Mouse (Mus musculus) cerebellum, adult 8-10 months (tissue): ENCODE results near the gene Ect2.
A peak's percentile ranks its signal among the peaks of the same experiment; 100 is the strongest.

Experiments used
- DNase-seq: peaks from one replicate; pipeline ENCODE4 v3.0.0; 2022

Gene Ect2

DNA sequence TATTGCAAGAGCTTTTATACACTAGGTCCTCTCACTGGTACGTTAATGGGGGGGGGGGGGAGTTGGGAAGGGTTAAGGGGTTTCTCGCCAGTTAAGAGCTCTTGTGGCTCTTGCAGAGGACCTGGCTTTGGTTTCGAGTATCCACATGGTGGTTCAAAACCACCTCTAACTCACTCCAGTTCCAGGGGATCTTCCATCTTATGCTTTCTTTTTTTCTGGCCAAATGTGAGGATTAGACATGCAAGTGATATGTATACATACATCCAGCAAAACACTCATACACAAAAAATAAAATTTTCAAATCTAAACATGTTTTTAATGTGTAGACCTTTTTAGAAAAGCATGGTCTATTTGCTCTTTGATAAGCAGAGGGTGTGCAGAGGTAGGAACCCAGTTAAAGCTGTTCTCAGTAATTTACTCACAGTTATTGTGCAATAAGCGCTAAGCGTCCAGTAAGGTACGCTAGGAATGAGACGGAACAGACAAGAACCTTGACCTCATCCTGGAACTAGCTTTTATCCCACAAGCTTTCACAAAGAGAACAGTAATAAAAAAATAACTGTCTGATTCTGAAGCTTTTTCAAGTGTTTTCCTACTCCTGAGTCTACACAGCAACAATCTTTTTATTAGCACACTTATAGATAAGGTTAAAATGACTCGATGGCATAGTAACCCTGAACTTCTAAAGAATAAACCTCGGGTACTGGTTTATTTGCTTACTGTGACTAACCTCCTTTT, 2.3 kb upstream of the Ect2 start:
- DNase-seq: no peak

- no peak for DNase-seq
These were observed 1.6 kb upstream of the Ect2 start for GRCm38 (mm10) chr3:27155051-27155855.

GRCm38 (mm10) chr3:27154280-27154679, 602 bp upstream of the Ect2 start:
- DNase-seq: no peak

- peak; percentile 5 for DNase-seq
These were observed 447 bp downstream of the Ect2 start for GRCm38 (mm10) chr3:27153191-27153671.

DNA sequence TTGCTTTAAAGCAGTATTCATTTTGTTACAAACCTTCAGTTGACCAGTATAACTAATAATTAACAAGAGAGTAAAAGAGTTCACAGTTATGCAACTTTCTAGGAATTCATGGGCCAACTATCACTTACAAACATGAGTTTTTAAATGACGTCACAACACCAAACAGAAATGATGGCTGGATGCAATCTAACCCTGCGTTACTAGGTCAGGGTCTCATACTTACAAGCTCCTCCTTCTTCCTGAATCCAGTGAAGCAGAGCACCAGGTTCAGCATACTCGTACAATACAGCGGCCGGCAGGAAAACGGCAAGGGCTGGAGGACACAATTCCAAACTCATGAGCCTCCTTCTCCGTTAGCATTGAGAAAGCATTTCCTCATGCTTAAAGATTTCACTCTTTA, 7.9 kb downstream of the Ect2 start:
- DNase-seq: no peak

DNA sequence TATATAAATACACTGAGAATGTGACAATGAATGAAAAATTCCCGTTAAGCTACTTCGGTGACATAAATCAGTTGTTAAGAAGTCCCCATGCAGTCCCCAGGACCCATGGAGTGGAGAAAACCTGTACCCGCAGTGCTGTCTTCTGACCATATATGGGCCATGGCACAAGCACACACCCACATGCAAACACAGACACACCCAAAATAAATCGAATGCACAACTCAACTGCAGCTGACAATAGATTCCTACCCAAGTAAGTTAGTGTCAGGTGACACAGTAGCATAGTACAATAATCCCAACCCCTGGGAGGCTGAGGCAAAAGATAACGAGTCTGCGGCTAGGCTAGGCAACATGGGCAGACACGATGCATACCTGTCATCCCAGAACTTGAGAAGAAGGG, 10.1 kb downstream of the Ect2 start:
- no peak for DNase-seq

DNA sequence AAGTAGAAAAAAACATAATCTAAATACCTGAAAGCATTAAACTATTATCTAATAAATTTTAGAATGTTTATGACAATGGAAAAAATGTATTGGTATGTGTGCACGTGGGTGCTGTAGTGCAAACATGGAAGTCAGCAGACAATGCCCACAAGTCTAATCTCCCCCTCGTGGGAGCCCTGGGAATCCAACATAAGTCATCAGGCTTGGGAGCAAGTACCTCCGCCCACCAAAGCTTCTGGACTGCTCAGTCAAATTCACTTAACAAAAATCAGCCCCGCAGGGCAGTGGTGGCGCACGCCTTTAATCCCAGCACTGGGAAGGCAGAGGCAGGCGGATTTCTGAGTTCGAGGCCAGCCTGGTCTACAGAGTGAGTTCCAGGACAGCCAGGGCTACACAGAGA, 13.6 kb downstream of the Ect2 start:
- no peak for DNase-seq

DNA sequence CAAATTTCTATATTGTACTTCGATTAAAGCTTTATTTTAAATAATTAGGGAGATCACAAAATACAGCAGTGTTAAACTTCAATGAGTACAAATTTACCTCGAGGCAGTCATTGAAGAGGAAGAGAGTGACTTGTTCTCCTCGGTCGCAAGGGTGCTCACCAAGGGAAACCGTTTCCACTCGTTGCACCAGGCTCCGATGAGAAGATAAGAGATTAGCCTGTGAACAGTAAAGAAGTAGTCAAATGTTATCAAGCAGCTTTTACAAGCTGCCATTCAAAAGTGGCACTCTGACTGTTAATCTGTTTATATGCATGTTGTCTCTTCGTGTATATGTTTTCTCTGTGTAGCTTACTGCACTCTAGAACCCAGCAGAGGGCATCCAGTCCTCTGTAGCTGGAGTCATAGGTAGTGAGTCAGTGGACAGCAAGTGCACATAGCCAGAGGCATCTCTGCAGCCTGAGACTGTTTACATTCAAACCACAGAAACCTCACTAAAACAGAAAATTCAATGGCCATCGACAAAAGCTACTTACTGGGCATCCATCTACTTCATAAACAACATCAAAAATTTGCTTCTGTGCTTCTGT, 31.7 kb downstream of the Ect2 start:
- DNase-seq: no peak

DNA sequence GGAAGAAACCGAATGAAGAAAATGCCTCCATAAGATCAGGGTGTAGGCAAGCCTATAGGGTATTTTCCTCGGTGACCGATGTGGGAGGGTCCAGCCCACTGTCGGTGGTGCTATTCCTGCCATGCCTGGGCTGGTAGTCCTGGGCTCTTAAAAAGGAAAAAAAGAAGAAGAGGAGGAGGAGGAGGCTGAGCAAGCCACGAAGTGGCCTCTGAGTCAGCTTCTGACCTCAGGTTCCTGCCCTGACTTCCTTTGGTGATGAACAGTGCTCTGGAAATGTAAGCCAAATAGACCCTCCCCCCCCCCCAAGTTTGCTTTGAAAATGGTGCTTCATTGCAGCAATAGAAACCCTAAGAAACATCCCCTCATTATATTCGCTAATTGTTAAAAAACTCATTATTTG, 32.7 kb downstream of the Ect2 start:
- no peak for DNase-seq

- DNase-seq: no peak
These were observed 35.5 kb downstream of the Ect2 start for GRCm38 (mm10) chr3:27118227-27118626.

DNA sequence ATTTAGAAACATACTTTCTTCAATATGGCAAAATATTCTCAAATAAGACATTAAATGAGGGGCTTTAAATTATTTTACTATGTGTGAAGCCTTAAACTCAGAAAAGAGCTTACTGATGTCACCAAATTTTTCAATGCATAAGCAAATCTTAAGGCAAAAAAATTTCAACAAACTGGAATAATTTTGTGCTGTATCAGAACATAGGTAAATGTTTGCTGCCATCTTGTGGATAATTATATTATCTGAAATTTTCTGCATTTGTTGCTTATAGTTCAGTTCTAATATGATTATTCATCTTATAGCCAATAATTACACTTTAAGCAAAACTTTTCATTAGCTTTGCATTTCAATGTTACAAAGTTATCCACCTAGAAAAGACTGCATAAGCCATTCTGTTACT, 42.8 kb downstream of the Ect2 start:
- DNase-seq: no peak

DNA sequence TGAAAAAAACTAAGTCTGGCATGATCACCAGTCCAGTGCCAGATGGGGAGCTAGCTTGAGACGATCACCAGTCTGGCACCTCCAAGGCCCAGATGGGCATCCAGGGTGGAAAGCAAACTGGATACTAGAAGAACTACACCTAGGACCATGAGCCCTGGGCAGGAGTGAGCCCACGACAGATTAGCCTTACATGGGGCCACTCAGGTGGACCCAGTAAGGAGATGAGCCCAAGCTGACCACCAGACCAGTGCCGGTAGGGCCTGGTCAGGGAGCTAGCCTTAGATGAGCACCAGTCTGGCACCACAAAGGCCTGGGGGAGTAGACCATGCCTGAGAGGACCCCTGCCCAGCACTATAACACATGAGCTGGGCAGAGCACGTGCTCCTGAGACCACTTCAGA, 44.6 kb downstream of the Ect2 start:
- no peak for DNase-seq

DNA sequence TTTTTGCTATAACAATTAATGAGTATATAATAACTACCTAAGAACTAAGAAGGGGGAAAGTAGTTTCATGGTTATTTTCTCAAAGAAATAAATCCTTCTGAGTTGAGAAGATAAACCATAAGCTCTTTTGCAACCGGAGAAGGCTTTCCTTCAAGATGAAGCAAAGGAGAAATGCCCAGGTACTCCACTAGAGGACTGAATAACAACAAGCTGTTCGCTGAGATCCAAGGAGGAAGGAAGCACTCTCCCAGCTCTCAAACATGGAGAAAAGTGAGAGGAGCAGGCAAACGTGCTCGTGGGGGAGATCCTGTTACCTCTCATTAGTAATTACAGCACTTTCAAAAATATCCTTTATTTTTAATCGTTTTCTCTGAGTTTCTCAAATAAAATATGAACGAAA, 46.5 kb downstream of the Ect2 start:
- DNase-seq: no peak

- DNase-seq: no peak
These were observed 50.7 kb downstream of the Ect2 start for GRCm38 (mm10) chr3:27102965-27103364.

GRCm38 (mm10) chr3:27098633-27099032, 55.0 kb downstream of the Ect2 start:
- no peak for DNase-seq

- DNase-seq: no peak
These were observed 67.5 kb downstream of the Ect2 start for GRCm38 (mm10) chr3:27086221-27086620.

DNA sequence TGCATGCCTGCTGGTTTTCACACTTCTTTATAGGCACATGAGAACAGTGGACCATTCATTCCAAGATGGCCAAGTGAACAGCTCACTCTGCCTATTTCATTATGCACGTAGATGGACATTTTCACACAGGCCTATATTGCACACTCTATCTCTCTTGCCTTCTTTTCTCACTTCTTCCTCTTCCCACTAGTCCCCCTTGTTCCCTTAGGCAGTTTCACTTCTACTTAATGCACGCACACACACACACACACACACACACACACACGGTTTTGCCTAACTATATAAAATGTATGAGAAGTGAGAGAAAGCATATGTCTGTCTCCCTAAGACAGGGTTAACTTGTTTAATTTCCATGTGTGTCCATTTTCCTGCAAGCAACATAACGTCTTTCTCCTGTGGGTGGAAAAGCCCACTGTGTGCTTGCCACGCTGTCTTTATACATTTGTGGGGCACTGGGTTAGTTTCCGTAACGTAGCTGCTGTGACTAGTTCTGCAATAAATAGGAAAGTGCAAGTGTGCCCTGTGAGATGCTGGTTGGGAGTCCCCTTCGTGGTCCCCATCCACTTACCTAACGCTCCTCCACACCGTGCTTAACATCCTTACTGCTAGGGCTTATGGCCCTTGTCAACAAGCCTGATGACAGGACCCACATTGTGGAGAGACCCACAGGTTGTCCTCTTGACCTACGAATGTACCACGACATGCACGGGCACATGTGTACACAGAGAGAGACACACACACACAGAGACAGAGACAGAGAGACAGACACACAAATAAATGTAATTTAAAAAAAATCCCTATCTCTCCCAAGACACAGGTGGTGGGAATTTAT, 72.2 kb downstream of the Ect2 start:
- no peak for DNase-seq

DNA sequence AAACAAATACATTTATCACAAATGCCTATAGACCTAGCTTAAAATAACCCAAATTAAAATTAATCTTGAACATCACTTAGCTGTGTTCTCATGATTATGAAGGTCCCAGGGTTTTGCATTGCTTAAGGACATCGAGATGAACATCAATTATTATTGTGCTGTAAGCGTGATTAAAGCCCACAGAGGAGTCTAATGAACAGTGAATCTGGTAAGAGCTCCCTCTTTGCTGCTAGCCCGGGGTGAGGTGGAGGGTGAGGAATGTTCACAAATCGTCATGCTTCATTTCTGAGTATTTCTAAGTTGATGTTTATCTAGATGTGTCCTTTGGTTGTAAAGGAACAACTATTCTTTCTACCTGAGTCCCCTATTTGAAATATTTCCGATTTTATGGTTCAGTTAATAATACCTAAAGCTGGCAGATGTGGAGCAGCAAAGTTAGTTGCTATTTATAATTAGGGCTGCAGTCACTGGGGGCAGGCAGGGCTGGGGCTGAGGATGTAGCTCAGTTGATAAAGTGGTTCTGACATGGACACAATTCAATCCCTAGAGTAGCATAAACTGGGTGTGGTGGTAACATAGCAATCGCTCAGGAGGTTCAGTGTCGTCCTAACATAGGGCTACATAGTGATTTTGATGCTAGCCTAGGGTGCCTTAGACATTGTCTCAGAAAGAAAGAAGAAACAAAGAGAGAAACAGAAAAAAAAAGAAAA, 73.5 kb downstream of the Ect2 start:
- DNase-seq: no peak

DNA sequence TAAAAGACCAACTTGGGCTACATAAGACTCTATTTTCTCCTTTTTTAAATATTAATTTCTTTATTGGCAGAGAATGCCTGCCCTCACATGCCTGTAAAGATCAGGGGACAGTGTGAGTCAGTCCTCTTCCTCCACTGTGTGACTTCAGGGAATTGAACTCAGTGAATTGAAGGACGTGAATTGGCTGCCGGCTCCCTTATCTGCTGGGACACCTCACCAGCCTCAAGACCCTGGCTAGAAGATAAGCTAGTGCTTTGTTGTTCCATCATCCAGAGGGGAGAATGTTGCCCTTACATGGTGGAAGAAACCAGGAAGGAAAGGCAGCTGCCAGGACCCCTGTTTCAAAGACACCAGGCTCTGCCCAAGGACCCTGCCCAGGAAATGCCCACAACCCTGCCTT, 79.8 kb downstream of the Ect2 start:
- no peak for DNase-seq

GRCm38 (mm10) chr3:27071706-27072105, 82.0 kb downstream of the Ect2 start:
- DNase-seq: no peak

DNA sequence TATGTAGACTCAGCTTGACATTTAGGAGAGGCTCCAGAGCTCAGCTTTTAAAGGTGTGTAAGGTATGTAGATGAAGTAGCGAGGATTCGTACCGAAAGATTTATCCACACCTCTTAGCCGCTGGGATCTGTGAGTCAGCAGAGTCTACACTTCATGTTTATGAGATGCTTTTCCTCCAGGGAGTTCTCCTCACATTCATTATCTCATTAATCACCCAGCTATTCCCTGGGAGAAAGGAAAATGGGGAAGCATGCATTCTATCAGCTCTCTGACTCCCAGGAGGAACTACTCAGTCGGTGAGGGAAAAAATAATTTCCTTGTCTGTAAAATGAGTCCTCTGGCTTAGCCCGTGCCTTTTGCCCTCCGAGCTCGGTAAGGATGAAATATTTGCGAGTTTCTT, 83.3 kb downstream of the Ect2 start:
- DNase-seq: no peak

GRCm38 (mm10) chr3:27067206-27067605, 86.5 kb downstream of the Ect2 start:
- DNase-seq: no peak
